Mouse (Mus musculus): Measurements from ENCODE around the gene Nrg4.

DNA sequence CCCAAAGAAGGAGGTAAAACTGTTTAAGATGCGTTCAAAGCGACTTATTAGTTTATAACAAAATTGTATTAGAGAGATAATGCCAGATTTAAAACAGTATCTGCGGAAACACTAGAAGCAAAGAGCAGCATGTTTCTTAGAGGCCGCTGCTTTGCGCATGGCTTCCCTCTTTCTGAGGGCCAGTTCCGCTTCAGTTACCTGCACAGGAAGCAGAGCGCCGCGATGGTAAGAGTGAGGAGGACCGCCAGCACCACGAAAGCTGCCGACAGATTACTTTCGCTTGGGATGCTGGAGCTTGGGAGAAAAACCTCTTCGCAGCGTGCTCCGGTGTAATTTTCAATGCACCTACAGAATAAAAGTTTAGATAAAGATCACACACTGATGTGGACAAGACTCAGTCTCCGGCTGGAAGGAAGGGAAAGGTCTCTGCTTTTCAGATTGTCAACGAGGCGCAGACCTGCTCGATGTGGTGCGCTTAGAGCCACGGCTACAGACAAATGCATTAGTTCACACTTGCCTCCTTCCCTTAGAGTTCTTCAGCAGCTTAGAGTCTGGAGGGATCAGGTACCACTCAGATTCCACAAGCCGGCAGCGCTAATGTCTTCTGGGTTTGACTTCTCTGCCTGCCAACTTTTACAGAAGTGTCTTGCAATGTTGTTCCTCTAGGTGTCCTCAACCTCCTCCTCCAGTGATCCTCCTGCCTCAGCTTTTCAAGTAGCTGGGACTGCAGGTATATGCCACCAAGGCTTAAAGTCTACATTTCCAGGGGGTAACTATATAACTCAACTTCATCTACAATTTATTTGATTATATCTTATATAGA lies 84.6 kb downstream of the Nrg4 start:
- peak; percentile 28 for TF ChIP-seq CTCF (IDR thresholded peaks at IDR 0.05; ENCODE audit: low read depth)
- no peak for TF ChIP-seq EP300 (optimal IDR thresholded peaks at IDR 0.05)
